Comparison of ENCODE assay signal across 8 mouse cellular contexts in the genomic region with DNA sequence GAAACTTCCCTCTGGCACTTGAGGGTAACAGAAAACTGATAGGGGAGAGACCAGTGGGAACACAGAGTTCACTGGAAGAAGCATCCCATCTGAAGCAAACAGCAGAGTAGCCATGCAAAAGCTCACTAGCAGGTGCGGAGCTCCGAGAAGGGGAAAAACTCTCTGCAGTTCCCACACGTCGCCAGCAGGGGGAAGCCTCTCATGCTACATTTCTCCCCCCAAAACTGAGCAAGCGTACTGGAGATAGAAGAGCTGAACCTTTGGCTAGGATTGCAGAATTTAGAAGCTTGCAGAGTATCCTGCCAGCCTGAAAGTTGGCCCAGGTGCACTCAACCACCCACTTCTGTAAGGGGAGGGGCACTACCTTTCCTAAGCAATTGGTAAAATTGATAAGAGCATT. TPM values are rescaled to one million over a fixed set of nuclear protein-coding genes. Genes with fewer than 3 reads are reported as not detected.
DNase-seq lines count a peak whose midpoint lies in the region; ATAC-seq and TF ChIP-seq lines count a peak whose summit lies in the region.

No protein-coding gene starts in this region.

- H3K4me2 ChIP-seq in intestine, postnatal 0 days (replicated peaks; ENCODE audit: low read depth): no peak overlapping the region
- H3K4me2 ChIP-seq in intestine, embryonic 16.5 days (ENCODE audit: low read depth, low read length): no peak overlapping the region
- H3K4me2 ChIP-seq in hindbrain, embryonic 16.5 days (ENCODE audit: low read length): no peak overlapping the region

- no peaks in the 10 kb centered on the region for H3K4me1 ChIP-seq in intestine, postnatal 0 days (replicated peaks; ENCODE audit: control insufficient read depth, insufficient read depth, low read length)
- H3K4me1 ChIP-seq in intestine, embryonic 16.5 days (ENCODE audit: control insufficient read depth, insufficient read depth, low read length): no peaks in the 10 kb centered on the region
- peaks cover 9% of the 10 kb centered on the region for H3K4me1 ChIP-seq in hindbrain, embryonic 16.5 days (ENCODE audit: control insufficient read depth, insufficient read depth, low read depth, low read length)

- H3K27me3 ChIP-seq in intestine, postnatal 0 days (replicated peaks; ENCODE audit: control insufficient read depth, insufficient read depth, low read length): no peaks in the 10 kb centered on the region
- peaks cover 4% of the 10 kb centered on the region; the same call in 1 of the 2 replicates for H3K27me3 ChIP-seq in intestine, embryonic 16.5 days (replicated peaks; ENCODE audit: control insufficient read depth, insufficient read depth, low read length)
- 0 out of 2 replicates have a peak, but pooled peaks cover 2% of the 10 kb centered on the region for H3K27me3 ChIP-seq in hindbrain, embryonic 16.5 days (replicated peaks; ENCODE audit: control insufficient read depth, insufficient read depth, low read length)

- 25% methylated on average over 5 of the region's 5 CpGs for WGBS in intestine, postnatal 0 days
- 10% methylated on average over 5 of the region's 5 CpGs for WGBS in intestine, embryonic 16.5 days
- WGBS in hindbrain, embryonic 16.5 days: 20% methylated on average over 5 of the region's 5 CpGs

- no peak overlapping the region for H3K9ac ChIP-seq in intestine, postnatal 0 days (ENCODE audit: low read depth, low read length)
- no peak overlapping the region for H3K9ac ChIP-seq in intestine, embryonic 16.5 days (ENCODE audit: low read depth, low read length)
- H3K9ac ChIP-seq in hindbrain, embryonic 16.5 days (ENCODE audit: low read depth, low read length): no peak overlapping the region

- H3K27ac ChIP-seq in intestine, postnatal 0 days (ENCODE audit: low read depth, low read length): no peak overlapping the region
- H3K27ac ChIP-seq in intestine, embryonic 16.5 days (ENCODE audit: low read length): no peak overlapping the region
- no peak overlapping the region for H3K27ac ChIP-seq in hindbrain, embryonic 16.5 days (ENCODE audit: low read depth, low read length)

- no peaks in the 10 kb centered on the region for H3K9me3 ChIP-seq in intestine, postnatal 0 days (ENCODE audit: control insufficient read depth)
- H3K9me3 ChIP-seq in intestine, embryonic 16.5 days (ENCODE audit: control insufficient read depth, low read length): no peaks in the 10 kb centered on the region
- no peaks in the 10 kb centered on the region for H3K9me3 ChIP-seq in hindbrain, embryonic 16.5 days (ENCODE audit: control insufficient read depth, low read length)

- no peak overlapping the region for H3K4me3 ChIP-seq in intestine, postnatal 0 days (ENCODE audit: low read depth, low read length)
- H3K4me3 ChIP-seq in intestine, embryonic 16.5 days (ENCODE audit: low read length): no peak overlapping the region
- H3K4me3 ChIP-seq in hindbrain, embryonic 16.5 days (ENCODE audit: low read length): no peak overlapping the region

- DNase-seq in cerebellum, adult 11 months: peak; percentile 74
- DNase-seq in frontal cortex, postnatal 14 days (ENCODE audit: low spot score in 2 of 2): peak; percentile 49 to 70
- peak; percentile 17 to 68 for DNase-seq in left cerebral cortex, adult 8-10 months (ENCODE audit: low spot score in 2 of 2)
- peak; percentile 42 to 61 for DNase-seq in natural killer cell, adult 2 months (ENCODE audit: low spot score in 2 of 2)
- peak; percentile 83 for DNase-seq in testis, postnatal 10 days (ENCODE audit: low spot score)

- ATAC-seq in intestine, postnatal 0 days: no peak
- no peak for ATAC-seq in intestine, embryonic 16.5 days
- ATAC-seq in hindbrain, embryonic 16.5 days: 0 out of 2 replicates have a peak, but pooled peaks have one; percentile 40

- no peaks in the 10 kb centered on the region for H3K36me3 ChIP-seq in intestine, postnatal 0 days (ENCODE audit: control insufficient read depth, insufficient read depth)
- no peaks in the 10 kb centered on the region for H3K36me3 ChIP-seq in intestine, embryonic 16.5 days (ENCODE audit: control insufficient read depth, insufficient read depth, low read length)
- H3K36me3 ChIP-seq in hindbrain, embryonic 16.5 days (ENCODE audit: control insufficient read depth, insufficient read depth, low read length): no peaks in the 10 kb centered on the region

- peak; percentile 83 for TF ChIP-seq CTCF in intestine, postnatal 0 days (IDR thresholded peaks at IDR 0.05; ENCODE audit: low read depth)

RNA-seq across cellular contexts. Expression of a gene that starts 14.7 kb away (rescaled TPM):
- polyA plus RNA-seq in intestine, postnatal 0 days (2015; fragmentation: Nextera tagmentation; extraction: Ambion mirVana): 3.5 and 4.0 TPM in 2 replicates
- polyA plus RNA-seq in intestine, embryonic 16.5 days (2015; fragmentation: Nextera tagmentation; extraction: Ambion mirVana): 5.7 and 6.0 TPM in 2 replicates
- 4.7 and 5.0 TPM in 2 replicates for polyA plus RNA-seq in hindbrain, embryonic 16.5 days (2015; fragmentation: Nextera tagmentation; extraction: Ambion mirVana)
- total RNA-seq in left cerebral cortex, adult 8-10 months (2022): 10 to 100 TPM; 13.1 to 23.6 (median 17.0) TPM
